Mouse (Mus musculus) thymus, adult 2 months (tissue): ENCODE data around the gene Sult2b1. TPM values are rescaled to one million over a fixed set of nuclear protein-coding genes. Genes with fewer than 3 reads are reported as not detected.

Experiments
- DNase-seq: peaks from one replicate; pipeline ENCODE4 v3.0.0; 2021
- H3K27ac ChIP-seq: fragments of 200-500 bp; 2 replicates; pipeline ENCODE4 v1.5.1; 2012; ENCODE audit warnings: low read length, control low read depth; ENCODE audit not compliant: control insufficient read depth, insufficient read depth
- H3K27me3 ChIP-seq: fragments of 200-500 bp; 2 replicates; pipeline ENCODE4 v1.6.1; 2012; ENCODE audit warnings: mild to moderate bottlenecking, low read length, moderate library complexity, mixed read lengths; ENCODE audit not compliant: control insufficient read depth, insufficient read depth
- H3K36me3 ChIP-seq: fragments of 200-500 bp; 2 replicates; pipeline ENCODE4 v1.6.1; 2012; ENCODE audit warnings: mild to moderate bottlenecking, low read length, moderate library complexity; ENCODE audit not compliant: control insufficient read depth, insufficient read depth
- H3K4me1 ChIP-seq: fragments of 200-500 bp; replicated peaks from 2 replicates; pipeline ENCODE4 v1.6.1; 2012; ENCODE audit warnings: low read length; ENCODE audit not compliant: control insufficient read depth, insufficient read depth
- H3K4me3 ChIP-seq: fragments of 200-500 bp; 2 replicates; pipeline ENCODE4 v1.5.1; 2012; ENCODE audit warnings: mild to moderate bottlenecking, low read length, control low read depth, moderate library complexity; ENCODE audit not compliant: control insufficient read depth, insufficient read depth
- CTCF ChIP-seq: fragments of 200-500 bp; IDR thresholded peaks from 2 replicates; pipeline ENCODE4 v1.5.1; 2012; ENCODE audit warnings: mild to moderate bottlenecking, control low read depth, low read length, moderate library complexity, borderline replicate concordance; ENCODE audit not compliant: control insufficient read depth, poor library complexity, insufficient read depth; ENCODE audit errors: extremely low read depth
- POLR2A ChIP-seq: fragments of 200-500 bp; IDR thresholded peaks from 2 replicates; pipeline ENCODE4 v1.6.1; 2012; ENCODE audit warnings: mild to moderate bottlenecking, low read length, control low read depth, moderate library complexity; ENCODE audit not compliant: control insufficient read depth, poor library complexity, insufficient read depth; ENCODE audit errors: extremely low read depth
- WGBS: fragments of 180-500 bp; shearing (Covaris S2); methylation state at CpG from one replicate; pipeline ENCODE4 v1.1.7; 2018; 5-methylcytosine and 5-hydroxymethylcytosine counted together
- polyA plus RNA-seq: library from polyadenylated mRNA; depleted of rRNA; stranded (reverse); fragments of >200 nt; gene quantifications from 2 replicates; pipeline ENCODE4 v1.2.3, GENCODE M21; 2012

Gene Sult2b1
- polyA plus RNA-seq, 1 experiment: 3.9 TPM

- 94% methylated on average over 16 of the region's 16 CpGs for WGBS
- H3K4me1 ChIP-seq: peaks cover 28% of the 10 kb centered on the region
These were observed 64.6 kb downstream of the Sult2b1 start for GRCm38 (mm10) chr7:45719738-45720412.

GRCm38 (mm10) chr7:45719180-45719579 is 65.3 kb downstream of the Sult2b1 start:
- Histone ChIP-seq H3K36me3 (peaks cover 19% of the 10 kb centered on the region), H3K4me3 (no peak overlapping the region), H3K27ac (no peak overlapping the region), H3K27me3 (no peaks in the 10 kb centered on the region), H3K4me1 (peaks cover 34% of the 10 kb centered on the region)
- no peak for DNase-seq
- 90% methylated on average over 10 of the region's 10 CpGs for WGBS
- no peak for TF ChIP-seq POLR2A
- TF ChIP-seq CTCF: no peak

More at GRCm38 (mm10) chr7:45719738-45720412, 64.6 kb downstream of the Sult2b1 start:
- Histone ChIP-seq H3K36me3 (peaks cover 19% of the 10 kb centered on the region), H3K27me3 (no peaks in the 10 kb centered on the region), H3K4me3 (no peak overlapping the region), H3K27ac (no peak overlapping the region)
- no peak for DNase-seq
- TF ChIP-seq CTCF (no peak), POLR2A (no peak)

GRCm38 (mm10) chr7:45718331-45718730 is 66.1 kb downstream of the Sult2b1 start:
- no peak for DNase-seq
- Histone ChIP-seq H3K36me3 (peaks cover 19% of the 10 kb centered on the region), H3K27me3 (no peaks in the 10 kb centered on the region), H3K4me3 (peak overlapping the region; percentile 80), H3K4me1 (peaks cover 37% of the 10 kb centered on the region), H3K27ac (peak overlapping the region; percentile 12)
- WGBS: 0% methylated on average over 20 of the region's 20 CpGs
- TF ChIP-seq POLR2A: no peak
- TF ChIP-seq CTCF: no peak; the same call in 1 of the 2 replicates

GRCm38 (mm10) chr7:45717918-45718297 is 66.6 kb downstream of the Sult2b1 start, which contains the start of gene Sphk2:
TSS of gene Sphk2 (minus strand) at chr7:45718002.
- H3K4me1 ChIP-seq: peaks cover 37% of the 10 kb centered on the region
- peaks cover 19% of the 10 kb centered on the region for H3K36me3 ChIP-seq
- H3K4me3 ChIP-seq: peak within 1 kb of the TSS; percentile 80
- peak; percentile 94 for DNase-seq
- WGBS: under 1% methylated on average over 41 of the region's 41 CpGs
- peak; percentile 95 for TF ChIP-seq POLR2A
- TF ChIP-seq CTCF: peak; percentile 23; the same call in 1 of the 2 replicates
- H3K27me3 ChIP-seq: no peaks in the 10 kb centered on the region
- peak within 1 kb of the TSS; percentile 41 for H3K27ac ChIP-seq

GRCm38 (mm10) chr7:45716952-45717917 is 67.2 kb downstream of the Sult2b1 start:
- 8% methylated on average over 31 of the region's 31 CpGs for WGBS
- DNase-seq: no peak
- TF ChIP-seq POLR2A (no peak), CTCF (no peak)
- H3K36me3 ChIP-seq: peaks cover 19% of the 10 kb centered on the region
- no peaks in the 10 kb centered on the region for H3K27me3 ChIP-seq
- H3K4me3 ChIP-seq: peak overlapping the region; percentile 80
- H3K4me1 ChIP-seq: peaks cover 37% of the 10 kb centered on the region
- peak overlapping the region; percentile 41; the same call in 1 of the 2 replicates for H3K27ac ChIP-seq

GRCm38 (mm10) chr7:45716460-45716857 is 68.0 kb downstream of the Sult2b1 start:
- Histone ChIP-seq H3K4me3 (no peak overlapping the region), H3K4me1 (peaks cover 37% of the 10 kb centered on the region), H3K36me3 (peaks cover 19% of the 10 kb centered on the region), H3K27ac (no peak overlapping the region), H3K27me3 (no peaks in the 10 kb centered on the region)
- 90% methylated on average over 3 of the region's 3 CpGs for WGBS
- no peak for TF ChIP-seq CTCF
- no peak for TF ChIP-seq POLR2A
- no peak for DNase-seq
